Mouse (Mus musculus) spleen, postnatal 36 days (tissue): ENCODE data around the gene Troap.

Experiments used
- DNase-seq, 2 experiments: peaks; one replicate each; pipeline ENCODE4 v3.0.0; 2022; ENCODE audit warnings: low spot score in 2 of 2, mixed read lengths in 1 of 2

Gene Troap

GRCm38 (mm10) chr15:99085997-99086396 is 11.6 kb downstream of the Troap start:
- DNase-seq, result no peak

GRCm38 (mm10) chr15:99087253-99088075 is 13.1 kb downstream of the Troap start, which contains the start of gene C1ql4:
TSS of gene C1ql4 (minus strand) at chr15:99087817.
- no peak for DNase-seq

- peak; percentile 44 to 53 for DNase-seq
Measured at GRCm38 (mm10) chr15:99088292-99088691, 13.9 kb downstream of the Troap start.

DNA sequence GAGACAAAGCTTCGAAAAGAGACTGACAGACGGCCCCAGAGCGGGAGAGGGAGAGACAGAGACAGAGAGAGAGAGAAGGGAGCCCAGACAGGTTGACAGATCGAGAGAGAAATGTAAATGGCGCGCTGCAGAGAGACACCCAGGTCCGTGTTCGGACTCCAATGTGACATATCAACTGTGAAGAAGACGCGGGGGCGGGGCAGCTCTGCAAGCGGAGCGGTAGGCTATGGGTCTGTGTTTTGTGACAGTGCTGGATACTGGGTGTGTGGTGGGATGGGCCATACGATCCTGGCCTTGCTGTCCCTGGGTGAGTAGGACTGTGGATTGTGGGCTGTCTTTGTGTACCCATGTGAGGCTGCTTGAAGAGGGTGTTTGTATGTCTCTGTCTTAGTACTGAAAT is 14.7 kb downstream of the Troap start:
- DNase-seq, result no peak

- DNase-seq, result no peak
Measured at GRCm38 (mm10) chr15:99092870-99093269, 18.5 kb downstream of the Troap start, which contains the start of gene Dnajc22. TSS of gene Dnajc22 (plus strand) at chr15:99093170.

DNA sequence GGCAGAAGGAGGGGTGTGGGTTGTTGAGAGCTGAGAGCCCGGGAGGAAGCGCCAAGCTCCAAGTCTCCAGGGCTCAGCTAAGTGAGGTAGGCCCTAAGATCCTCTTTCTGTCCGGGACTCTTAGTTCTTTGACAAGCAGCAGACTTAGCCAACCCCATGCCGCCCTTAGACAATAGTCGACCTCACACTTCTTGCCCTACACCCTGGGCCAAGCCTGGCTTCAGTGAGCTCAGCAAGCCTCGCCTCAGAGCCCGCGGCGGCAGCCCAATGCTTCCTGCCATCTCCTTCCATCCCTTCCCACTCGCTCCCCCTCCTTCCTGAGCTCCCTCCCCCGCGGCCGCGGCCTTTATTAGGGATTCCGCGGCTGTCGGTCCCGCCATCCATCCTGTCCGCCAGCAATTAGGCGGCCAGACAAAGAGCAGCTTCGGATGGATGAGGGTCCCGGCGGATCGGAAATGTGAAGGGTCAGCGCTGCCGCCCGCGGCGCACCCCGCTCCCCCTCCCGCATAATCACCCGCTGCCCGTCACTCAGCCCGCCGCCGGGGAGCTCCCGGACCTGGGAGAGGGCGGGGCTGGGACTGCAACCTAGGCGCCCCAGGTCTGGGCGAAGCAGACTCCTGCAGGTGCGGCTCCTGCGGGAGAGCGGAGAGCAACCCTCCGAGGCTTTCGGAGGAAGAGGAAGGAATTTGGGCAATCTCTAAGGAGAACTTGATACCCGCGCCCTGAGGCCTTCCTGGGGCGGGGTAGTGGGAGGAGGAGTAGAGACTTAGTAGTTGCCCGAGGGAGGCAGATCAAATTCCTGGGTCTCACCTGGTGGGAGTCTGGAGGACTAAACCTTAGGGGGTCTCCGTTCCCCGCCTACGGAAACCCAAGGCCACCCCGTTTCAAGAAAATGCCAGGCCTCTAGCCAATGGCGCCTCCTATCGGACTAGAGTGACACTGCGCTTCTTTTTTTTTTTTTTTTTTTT is 19.2 kb downstream of the Troap start:
- DNase-seq, result no peak

DNA sequence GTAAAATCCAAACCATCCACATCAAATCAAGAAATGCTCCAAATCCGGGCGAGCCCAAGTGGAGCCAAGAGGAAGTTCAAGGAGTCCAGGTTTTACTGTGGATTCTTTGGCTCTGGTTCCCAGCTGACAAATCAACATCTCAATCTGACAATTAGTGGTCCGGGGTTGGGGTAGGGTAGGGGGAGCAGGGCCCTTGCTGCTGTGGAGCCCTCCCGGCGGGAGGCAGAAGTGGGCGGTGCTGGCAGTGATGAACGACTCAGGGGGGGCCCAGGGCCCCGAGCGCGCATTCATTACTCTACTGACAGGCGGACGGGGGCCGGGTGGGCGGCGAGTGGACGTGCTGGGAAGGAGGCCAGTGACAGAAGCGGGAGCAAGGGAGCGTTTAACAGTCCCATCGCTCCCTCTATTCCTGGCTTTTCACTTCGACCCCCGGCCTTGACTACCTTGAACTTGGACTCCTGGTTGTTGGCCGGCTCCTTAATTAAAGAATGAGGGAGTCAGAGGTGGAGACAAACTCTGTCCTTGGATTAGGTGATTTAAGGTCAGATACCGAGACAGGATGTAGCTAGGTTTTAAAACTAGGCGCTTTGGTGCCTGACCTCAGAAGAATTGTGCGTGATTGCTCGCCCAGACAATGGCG is 20.4 kb downstream of the Troap start:
- DNase-seq, result no peak

DNA sequence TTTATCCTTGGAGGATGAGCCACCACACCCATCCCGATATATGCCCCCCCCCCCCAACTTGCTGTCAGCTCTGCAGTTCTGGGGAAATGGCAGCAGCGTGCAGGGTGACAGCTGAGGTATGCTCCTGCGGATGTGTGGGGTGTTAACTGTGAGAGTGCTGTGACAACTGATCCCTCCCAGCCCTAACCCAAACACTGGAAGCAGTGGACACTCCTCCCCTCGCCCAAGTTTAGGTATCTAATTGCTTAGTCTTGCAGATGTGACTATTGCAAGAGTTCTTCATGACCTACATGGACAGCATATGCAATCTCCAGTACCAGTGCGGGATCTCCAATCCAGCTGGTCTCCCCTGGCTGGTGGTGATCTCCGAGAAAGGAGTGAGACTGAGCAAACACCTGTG is 21.0 kb downstream of the Troap start:
- DNase-seq, result no peak

- no peak for DNase-seq
Measured at GRCm38 (mm10) chr15:99096061-99096793, 21.9 kb downstream of the Troap start.

DNA sequence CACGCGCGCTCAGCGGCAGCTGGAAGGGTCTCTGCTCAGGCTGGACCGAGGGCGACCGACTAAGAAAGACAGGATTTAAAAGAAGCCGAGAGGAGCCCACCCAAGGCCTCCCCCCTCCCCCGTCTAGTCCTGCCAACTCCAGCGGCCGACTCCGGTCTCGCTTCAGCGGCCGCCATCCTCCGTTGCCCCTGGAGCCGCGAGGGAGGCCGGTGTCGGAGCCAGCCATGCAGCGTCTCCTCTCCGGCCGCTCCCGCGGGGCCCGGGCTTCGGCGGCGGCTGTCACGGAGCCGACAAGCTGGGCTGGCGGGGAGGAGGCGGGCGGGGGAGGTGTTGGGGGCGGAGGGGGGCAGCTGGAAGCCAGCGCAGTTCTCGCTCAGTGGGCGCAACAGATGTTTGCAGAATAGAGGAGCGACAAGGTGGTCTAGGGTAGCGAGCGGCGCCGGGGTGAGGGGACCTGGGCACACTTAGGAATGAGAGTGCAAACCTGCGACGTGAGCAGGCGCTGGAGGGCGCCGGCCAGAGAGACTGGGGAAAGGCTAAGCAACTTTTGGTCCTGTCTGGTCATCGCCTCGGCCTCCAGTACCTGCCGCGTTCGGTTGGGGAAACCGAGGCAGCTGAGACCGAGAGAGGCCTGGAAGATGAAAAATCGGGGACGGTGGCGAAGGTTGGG is 22.6 kb downstream of the Troap start:
- no peak for DNase-seq

DNA sequence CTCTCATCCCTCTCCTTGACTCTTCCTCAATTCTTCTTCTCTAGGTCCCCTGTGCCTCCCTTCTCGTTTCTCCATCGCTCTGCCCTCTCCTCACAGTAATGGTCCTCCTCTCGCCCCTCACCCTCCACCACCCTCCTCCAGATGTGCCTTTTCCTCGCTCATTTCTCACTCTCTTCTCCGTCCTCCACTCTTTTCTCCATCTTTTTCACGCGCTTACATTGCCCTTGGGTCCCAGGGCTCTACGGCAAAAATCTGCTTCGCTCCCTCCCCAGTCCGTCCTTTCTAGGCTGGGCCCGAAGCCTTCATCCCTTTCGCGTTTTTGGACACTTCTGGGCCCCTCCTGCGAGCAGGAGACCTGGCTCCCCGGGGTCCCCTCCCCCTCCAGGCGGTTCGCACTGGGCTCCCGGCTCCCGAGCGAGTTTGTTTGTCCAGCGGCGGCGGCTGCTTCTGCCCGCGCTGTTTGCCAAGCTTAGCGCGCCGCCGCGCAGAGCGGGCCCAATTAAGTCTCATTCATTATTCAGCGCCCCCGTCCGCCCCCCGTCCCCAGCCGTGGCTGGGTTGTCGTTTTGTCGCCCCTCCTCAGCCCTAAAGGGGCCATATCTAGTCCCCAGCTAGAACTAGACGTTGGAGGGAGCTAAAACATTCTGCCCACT is 23.6 kb downstream of the Troap start:
- no peak for DNase-seq

DNA sequence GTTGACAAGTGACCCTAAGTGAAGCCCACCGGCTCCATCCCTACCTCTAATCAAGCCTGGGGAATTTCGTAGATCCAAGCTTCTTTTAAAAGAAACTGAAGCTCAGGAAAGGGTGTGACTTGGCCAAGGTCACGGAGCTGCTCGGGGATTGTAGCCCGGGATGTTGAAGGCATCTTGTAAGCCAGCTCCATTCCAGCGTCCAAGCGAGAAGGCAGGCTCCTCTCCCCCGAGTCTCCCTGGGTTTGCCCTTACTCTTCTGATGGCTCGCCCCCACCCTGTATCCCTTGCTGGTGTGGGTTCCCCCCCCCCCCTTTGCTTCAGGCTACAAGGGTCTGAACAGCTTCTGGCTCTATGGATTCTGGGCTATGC is 24.1 kb downstream of the Troap start:
- no peak for DNase-seq

DNA sequence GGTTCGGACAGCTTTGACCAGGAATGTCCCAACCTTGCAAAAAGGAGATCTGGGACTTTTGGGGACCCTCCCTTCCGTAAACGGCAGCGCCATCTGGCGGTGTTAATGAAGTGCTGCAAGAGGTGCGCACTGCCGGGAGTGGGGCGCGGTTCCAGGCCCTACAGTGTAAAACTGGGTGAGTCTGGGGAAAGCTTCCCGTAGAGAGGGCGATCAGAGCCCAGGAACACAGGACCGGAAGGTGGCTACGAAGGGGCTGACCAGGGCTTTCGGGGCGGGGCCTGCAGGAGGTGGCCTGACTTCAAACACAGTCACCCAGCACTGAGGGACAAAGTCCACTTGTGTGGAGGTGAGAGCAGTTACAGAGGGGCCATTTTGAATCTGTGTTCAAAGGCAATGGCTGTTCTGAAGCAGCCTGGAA is 24.8 kb downstream of the Troap start:
- DNase-seq, result no peak

- DNase-seq, result no peak
Measured at GRCm38 (mm10) chr15:99099984-99100383, 25.6 kb downstream of the Troap start.

DNA sequence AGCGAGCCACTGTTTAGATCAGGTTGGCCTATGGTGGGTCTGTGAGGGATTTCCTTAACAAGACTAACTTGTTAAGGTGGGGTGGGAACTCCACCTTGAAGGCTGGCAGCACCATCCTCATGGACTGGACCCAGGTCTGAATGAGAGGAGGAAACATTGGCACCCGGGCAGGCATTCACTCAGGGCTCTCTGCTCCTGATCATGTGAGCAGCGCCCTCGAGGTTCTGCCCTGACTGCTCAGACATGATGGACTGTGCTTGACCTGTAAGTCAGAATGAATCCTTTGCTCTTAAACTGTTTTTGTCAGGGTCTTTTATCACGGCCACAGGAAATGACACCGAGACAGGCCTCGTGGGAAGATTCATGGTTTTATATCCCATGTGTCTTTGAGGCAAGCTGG is 30.9 kb downstream of the Troap start:
- DNase-seq, result no peak

GRCm38 (mm10) chr15:99107866-99108265 is 33.5 kb downstream of the Troap start:
- no peak for DNase-seq

DNA sequence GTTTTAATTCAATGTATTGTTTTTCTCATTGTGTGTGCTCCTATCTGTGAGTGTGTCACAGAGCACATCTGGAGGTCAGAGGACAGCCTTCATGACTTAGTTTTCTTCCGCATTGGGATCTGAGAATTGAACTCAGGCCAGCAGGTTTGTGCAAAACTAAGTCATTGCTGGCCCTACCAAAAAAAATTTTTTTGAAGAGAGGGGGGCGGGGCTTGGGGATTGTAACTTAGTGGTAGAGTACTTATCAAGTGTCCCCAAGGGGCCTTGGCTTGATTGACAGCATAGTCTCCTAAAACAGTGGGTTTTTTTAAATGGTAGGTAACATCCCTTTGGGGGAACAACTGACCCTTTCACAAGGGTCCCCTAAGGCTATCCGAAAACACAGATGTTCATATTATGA is 36.8 kb downstream of the Troap start:
- DNase-seq, result no peak

- no peak for DNase-seq
Measured at GRCm38 (mm10) chr15:99111809-99112208, 37.4 kb downstream of the Troap start.

DNA sequence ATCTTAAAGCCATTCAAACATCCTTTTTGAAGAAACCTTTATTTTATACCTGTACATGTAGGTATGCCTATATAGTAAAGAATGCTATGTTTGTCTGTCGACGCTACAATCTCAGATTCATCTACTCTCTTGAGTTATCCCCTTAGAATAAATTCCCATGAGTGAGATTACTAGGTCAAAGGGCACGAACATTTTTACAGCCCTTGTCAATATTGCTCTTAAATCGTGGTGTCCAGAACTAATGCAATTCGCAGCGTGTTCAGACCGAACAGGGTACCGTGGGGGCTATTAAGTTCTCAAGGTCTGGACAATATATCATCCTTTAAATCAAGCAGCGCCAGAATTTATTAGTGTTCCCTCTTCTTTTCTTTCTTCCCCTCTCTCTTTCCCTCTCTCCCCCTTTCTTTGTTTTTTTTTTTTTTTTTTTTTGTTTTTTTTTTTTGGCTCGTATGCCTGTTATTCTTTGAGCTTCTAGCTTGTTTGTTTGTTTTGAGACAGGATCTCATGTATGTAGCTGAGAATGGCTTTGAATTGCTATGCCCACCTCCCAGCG is 38.5 kb downstream of the Troap start:
- DNase-seq, result no peak

- DNase-seq, result no peak
Measured at GRCm38 (mm10) chr15:99113396-99113975, 39.1 kb downstream of the Troap start.
